Mouse (Mus musculus) ES-E14 (cell line): ENCODE data around the gene Shh. TPM values are rescaled to one million over a fixed set of nuclear protein-coding genes. Genes with fewer than 3 reads are reported as not detected.

ENCODE experiments used
- DNase-seq: peaks from one replicate; pipeline ENCODE4 v3.0.0-alpha.2; 2013; ENCODE audit warnings: low read depth, low spot score
- H3K27ac ChIP-seq: 2 replicates; pipeline ENCODE4 v1.5.1; 2012; ENCODE audit warnings: low read depth, mild to moderate bottlenecking, low read length, moderate library complexity, mixed read lengths; ENCODE audit not compliant: poor library complexity, insufficient read depth, severe bottlenecking
- H3K36me3 ChIP-seq: 2 replicates; pipeline ENCODE4 v1.6.1; 2012; ENCODE audit warnings: mild to moderate bottlenecking, low read length, moderate library complexity, mixed read lengths; ENCODE audit not compliant: control insufficient read depth, poor library complexity, insufficient read depth, severe bottlenecking
- H3K4me1 ChIP-seq, 2 experiments: fragments of 150-350 bp in 1 of 2; sonication (generic) in 1 of 2; 2 replicates each; pipeline ENCODE4 v1.6.1; 2012; ENCODE audit warnings: low read length in 2 of 2, mild to moderate bottlenecking in 1 of 2, mixed read lengths in 1 of 2; ENCODE audit not compliant: control insufficient read depth in 2 of 2, insufficient read depth in 2 of 2, poor library complexity in 1 of 2
- H3K4me3 ChIP-seq, 2 experiments: fragments of 150-350 bp in 1 of 2; sonication (generic) in 1 of 2; 2 replicates each; pipeline ENCODE4 v1.5.1; 2012; ENCODE audit warnings: low read length in 2 of 2, low read depth in 1 of 2, mild to moderate bottlenecking in 1 of 2, mixed read lengths in 1 of 2; ENCODE audit not compliant: insufficient read depth in 1 of 2, poor library complexity in 1 of 2, severe bottlenecking in 1 of 2
- H3K9ac ChIP-seq: 2 replicates; pipeline ENCODE4 v1.6.1; 2012; ENCODE audit warnings: low read depth, mild to moderate bottlenecking, low read length, mixed read lengths; ENCODE audit not compliant: poor library complexity, insufficient read depth, severe bottlenecking
- H3K9me3 ChIP-seq: fragments of 150-350 bp; sonication (generic); 2 replicates; pipeline ENCODE4 v1.6.1; 2012; ENCODE audit warnings: low read depth, mild to moderate bottlenecking, low read length; ENCODE audit not compliant: control insufficient read depth, insufficient read depth
- CHD2 ChIP-seq: IDR thresholded peaks from 2 replicates; pipeline ENCODE4 v1.6.1; 2014; ENCODE audit warnings: mild to moderate bottlenecking, low read depth, low read length, inconsistent platforms
- HCFC1 ChIP-seq: IDR thresholded peaks from 2 replicates; pipeline ENCODE4 v1.6.1; 2012; ENCODE audit warnings: low read length, inconsistent platforms, borderline replicate concordance; ENCODE audit not compliant: insufficient read depth
- MAFK ChIP-seq: IDR thresholded peaks from 2 replicates; pipeline ENCODE4 v1.6.1; 2014; ENCODE audit warnings: mild to moderate bottlenecking, low read depth, low read length, inconsistent platforms; ENCODE audit not compliant: insufficient read depth
- ZC3H11A ChIP-seq: IDR thresholded peaks from 2 replicates; pipeline ENCODE4 v1.6.1; 2012; ENCODE audit warnings: low read depth, mild to moderate bottlenecking, inconsistent platforms, low read length, borderline replicate concordance
- ZNF384 ChIP-seq: IDR thresholded peaks from 2 replicates; pipeline ENCODE4 v1.6.1; 2012; ENCODE audit warnings: low read depth, low read length, inconsistent platforms
- in situ Hi-C, 2 experiments: fragments of 600-800 bp; cut with MboI; formaldehyde crosslinking; loops; one replicate each; pipeline ENCODE4 v1.15.1; 2025; ENCODE audit warnings: low sequenced_read_pairs in 2 of 2, inconsistent platforms in 1 of 2; ENCODE audit not compliant: unreplicated experiment in 2 of 2
- total RNA-seq: library from RNA; depleted of rRNA; stranded (reverse); fragments of 300-350 nt; gene quantifications from 2 replicates; pipeline ENCODE4 v1.2.3, GENCODE M21; 2012

The Shh gene
- total RNA-seq, 1 experiment, result not detected

GRCm38 (mm10) chr5:28465099-28465406 is 2.0 kb downstream of the Shh start:
- H3K27ac ChIP-seq, result no peak overlapping the region
- H3K4me1 ChIP-seq, result peaks cover 0 to 16% of the 10 kb centered on the region in 2 experiments; a peak in 1 of 4 replicates

GRCm38 (mm10) chr5:28464361-28465098 is 2.5 kb downstream of the Shh start:
- in situ Hi-C loops, result loop anchor here (5.0 to 25.0 kb wide), 6 partner anchors 297 to 1013 kb away; partner anchors contain the start of genes En2 (in 2 of the 2) and Mnx1 (in 2 of the 2)
- TF ChIP-seq ZC3H11A (no peak), HCFC1 (no peak), ZNF384 (no peak), CHD2 (no peak), MAFK (no peak)
- H3K9ac ChIP-seq, result no peak overlapping the region
- H3K4me3 ChIP-seq, result peak overlapping the region; percentile 54 to 70
- DNase-seq, result no peak
- H3K9me3 ChIP-seq, result no peaks in the 10 kb centered on the region
- H3K4me1 ChIP-seq, result peaks cover 0 to 16% of the 10 kb centered on the region in 2 experiments; a peak in 1 of 4 replicates
- no peak overlapping the region for H3K27ac ChIP-seq
- no peaks in the 10 kb centered on the region for H3K36me3 ChIP-seq

More at GRCm38 (mm10) chr5:28465099-28465406, 2.0 kb downstream of the Shh start:
- Histone ChIP-seq H3K9me3 (no peaks in the 10 kb centered on the region), H3K36me3 (no peaks in the 10 kb centered on the region), H3K9ac (no peak overlapping the region), H3K4me3 (peak overlapping the region; percentile 54 to 70)
- DNase-seq, result no peak
- TF ChIP-seq ZC3H11A, result no peak
- in situ Hi-C loops, result loop anchor here (10.0 to 25.0 kb wide), 4 partner anchors 300 to 1010 kb away; partner anchors contain the start of genes En2 (in 1 of the 2) and Mnx1 (in 1 of the 2)

- H3K4me1 ChIP-seq, result peaks cover 0 to 16% of the 10 kb centered on the region in 2 experiments; a peak in 1 of 4 replicates
- no peaks in the 10 kb centered on the region for H3K9me3 ChIP-seq
- TF ChIP-seq ZNF384 (no peak), HCFC1 (no peak), ZC3H11A (no peak), MAFK (no peak), CHD2 (no peak)
- no peaks in the 10 kb centered on the region for H3K36me3 ChIP-seq
- no peak for DNase-seq
- H3K4me3 ChIP-seq, result no peak overlapping the region
- H3K27ac ChIP-seq, result no peak overlapping the region
- in situ Hi-C loops, result loop anchor here (5.0 to 25.0 kb wide), 6 partner anchors 296 to 1014 kb away; partner anchors contain the start of genes En2 (in 2 of the 2) and Mnx1 (in 2 of the 2)
- H3K9ac ChIP-seq, result no peak overlapping the region
Observed at GRCm38 (mm10) chr5:28463656-28464055, 3.4 kb downstream of the Shh start.

- in situ Hi-C loops, result loop anchor here (5.0 to 25.0 kb wide), 6 partner anchors 296 to 1014 kb away; partner anchors contain the start of genes En2 (in 2 of the 2) and Mnx1 (in 2 of the 2)
- Histone ChIP-seq H3K9me3 (no peaks in the 10 kb centered on the region), H3K4me3 (peak overlapping the region in 1 of 2 experiments; percentile 14; a peak in 1 of 4 replicates), H3K4me1 (peaks cover 0 to 16% of the 10 kb centered on the region in 2 experiments; a peak in 1 of 4 replicates), H3K27ac (no peak overlapping the region), H3K9ac (no peak overlapping the region), H3K36me3 (no peaks in the 10 kb centered on the region)
- no peak for TF ChIP-seq ZNF384
- TF ChIP-seq ZC3H11A, result no peak
- TF ChIP-seq HCFC1, result no peak
- no peak for TF ChIP-seq MAFK
- no peak for TF ChIP-seq CHD2
- no peak for DNase-seq
Observed at GRCm38 (mm10) chr5:28462741-28463590, 4.1 kb downstream of the Shh start.
